Mouse (Mus musculus): ENCODE data around the gene Agbl4. TPM values are rescaled to one million over a fixed set of nuclear protein-coding genes. Genes with fewer than 3 reads are reported as not detected.
A peak's percentile ranks its signal among the peaks of the same experiment; 100 is the strongest.

The Agbl4 gene
- total RNA-seq, 2 experiments from 2014 or later, result 12.5 to 13.0 TPM

- intact Hi-C loops (cut with DNase I), result no loop called here
- DNase-seq (ENCODE audit: extremely low spot score in 1 of 2, low spot score in 2 of 2), result no peak
Measured at GRCm38 (mm10) chr4:110879719-110880443, 482.4 kb downstream of the Agbl4 start.

DNA sequence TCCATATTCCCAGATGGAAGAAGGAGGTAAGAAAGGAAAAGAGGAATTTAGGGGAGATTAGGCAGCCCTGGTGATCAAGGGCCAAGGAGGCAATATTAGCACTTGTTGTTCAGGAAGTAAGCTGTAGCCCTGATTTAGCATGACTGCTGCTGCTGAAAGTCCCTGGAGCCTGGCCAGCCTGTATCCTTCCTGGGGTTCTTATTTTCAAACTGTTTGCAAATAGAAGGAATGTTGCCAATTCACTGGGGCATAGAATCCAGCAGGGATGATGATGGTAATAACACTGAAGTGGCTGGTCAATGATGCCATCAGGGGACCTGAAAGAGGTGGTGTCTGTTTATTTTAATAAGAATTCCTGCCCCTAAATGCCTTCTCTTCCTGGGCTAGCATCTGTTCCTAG, 518.6 kb downstream of the Agbl4 start:
- intact Hi-C loops (cut with DNase I), result no loop called here
- peak; percentile 12 to 45 for DNase-seq (ENCODE audit: extremely low spot score in 1 of 2, low spot score in 2 of 2)

GRCm38 (mm10) chr4:110916565-110916964, 519.1 kb downstream of the Agbl4 start:
- intact Hi-C loops (cut with DNase I), result no loop called here
- peak; percentile 40 to 48 for DNase-seq (ENCODE audit: extremely low spot score in 1 of 2, low spot score in 2 of 2)

DNA sequence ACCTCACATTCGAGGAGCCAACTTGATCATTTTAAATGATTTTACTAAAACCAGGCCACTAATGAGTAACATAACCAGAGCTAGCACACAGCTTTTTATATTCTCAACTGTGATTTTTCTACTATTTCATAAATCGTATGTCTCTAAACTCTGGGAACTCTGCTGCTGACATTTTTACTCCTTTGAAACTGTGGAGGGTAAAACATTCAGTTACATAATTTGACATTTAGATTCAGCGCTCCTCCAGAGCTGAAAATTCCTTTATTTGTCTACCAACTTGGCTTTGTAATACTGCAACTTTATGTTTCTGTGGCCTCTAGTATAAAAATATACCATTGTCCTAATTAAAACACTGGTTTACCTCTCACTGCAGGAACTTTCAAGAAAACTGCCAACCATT, 523.6 kb downstream of the Agbl4 start:
- intact Hi-C loops (cut with DNase I), result no loop called here
- DNase-seq (ENCODE audit: extremely low spot score in 1 of 2, low spot score in 2 of 2), result no peak

DNA sequence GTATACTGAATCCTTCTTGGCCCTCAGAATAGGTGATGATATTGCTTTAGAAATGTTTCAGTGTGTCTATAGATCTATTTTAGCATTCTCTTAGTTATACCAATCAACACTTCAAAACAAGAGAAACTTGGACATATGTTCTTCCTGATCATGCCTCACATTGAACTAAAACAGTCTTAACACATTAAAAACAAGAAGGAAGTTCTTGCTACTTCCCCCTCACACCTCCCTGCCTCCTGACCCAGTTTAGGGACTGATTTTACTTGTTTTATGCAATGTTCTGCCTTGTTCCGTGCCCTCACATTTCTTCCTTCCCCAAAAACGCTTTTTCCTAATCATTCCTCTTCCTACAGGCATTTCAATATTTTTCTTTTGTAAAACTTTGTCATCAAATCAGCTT, 604.2 kb downstream of the Agbl4 start:
- intact Hi-C loops (cut with DNase I), result no loop called here
- DNase-seq (ENCODE audit: extremely low spot score in 1 of 2, low spot score in 2 of 2), result no peak

GRCm38 (mm10) chr4:111004719-111005479, 607.4 kb downstream of the Agbl4 start:
- DNase-seq (ENCODE audit: extremely low spot score in 1 of 2, low spot score in 2 of 2), result no peak
- intact Hi-C loops (cut with DNase I), result no loop called here

GRCm38 (mm10) chr4:111019376-111019775, 621.9 kb downstream of the Agbl4 start:
- DNase-seq (ENCODE audit: extremely low spot score in 1 of 2, low spot score in 2 of 2), result peak in 1 of 2 experiments; percentile 11
- intact Hi-C loops (cut with DNase I), result no loop called here

- no peak for DNase-seq (ENCODE audit: extremely low spot score in 1 of 2, low spot score in 2 of 2)
- intact Hi-C loops (cut with DNase I), result no loop called here
Measured at GRCm38 (mm10) chr4:111067330-111067729, 669.9 kb downstream of the Agbl4 start.

- DNase-seq (ENCODE audit: extremely low spot score in 1 of 2, low spot score in 2 of 2), result no peak
- intact Hi-C loops (cut with DNase I), result no loop called here
Measured at GRCm38 (mm10) chr4:111073738-111074497, 676.5 kb downstream of the Agbl4 start.

GRCm38 (mm10) chr4:111074701-111075154, 677.3 kb downstream of the Agbl4 start:
- peak in 1 of 2 experiments; percentile 24 for DNase-seq (ENCODE audit: extremely low spot score in 1 of 2, low spot score in 2 of 2)
- intact Hi-C loops (cut with DNase I), result no loop called here

DNA sequence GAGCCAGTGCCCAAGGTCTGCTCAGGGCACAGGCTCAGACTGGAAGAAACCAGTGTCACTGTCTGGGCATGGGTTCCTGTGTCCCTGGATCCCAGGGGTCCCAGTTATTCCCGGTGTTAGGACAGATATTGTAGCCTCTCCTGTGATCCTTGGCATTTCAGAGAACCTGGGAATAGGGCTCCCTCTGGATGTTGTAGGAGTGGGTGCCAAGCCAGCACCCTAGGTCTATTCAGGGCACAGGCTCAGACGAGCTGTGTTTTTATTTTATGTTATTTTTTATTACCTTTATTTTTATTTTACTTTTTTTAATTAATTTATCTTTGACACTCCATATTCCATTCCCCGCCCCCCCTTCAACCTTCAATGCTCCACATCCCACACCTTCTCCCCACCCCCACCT, 680.3 kb downstream of the Agbl4 start:
- intact Hi-C loops (cut with DNase I), result no loop called here
- no peak for DNase-seq (ENCODE audit: extremely low spot score in 1 of 2, low spot score in 2 of 2)

- DNase-seq (ENCODE audit: extremely low spot score in 1 of 2, low spot score in 2 of 2), result no peak
- intact Hi-C loops (cut with DNase I), result no loop called here
Measured at GRCm38 (mm10) chr4:111085330-111085729, 687.9 kb downstream of the Agbl4 start.

DNA sequence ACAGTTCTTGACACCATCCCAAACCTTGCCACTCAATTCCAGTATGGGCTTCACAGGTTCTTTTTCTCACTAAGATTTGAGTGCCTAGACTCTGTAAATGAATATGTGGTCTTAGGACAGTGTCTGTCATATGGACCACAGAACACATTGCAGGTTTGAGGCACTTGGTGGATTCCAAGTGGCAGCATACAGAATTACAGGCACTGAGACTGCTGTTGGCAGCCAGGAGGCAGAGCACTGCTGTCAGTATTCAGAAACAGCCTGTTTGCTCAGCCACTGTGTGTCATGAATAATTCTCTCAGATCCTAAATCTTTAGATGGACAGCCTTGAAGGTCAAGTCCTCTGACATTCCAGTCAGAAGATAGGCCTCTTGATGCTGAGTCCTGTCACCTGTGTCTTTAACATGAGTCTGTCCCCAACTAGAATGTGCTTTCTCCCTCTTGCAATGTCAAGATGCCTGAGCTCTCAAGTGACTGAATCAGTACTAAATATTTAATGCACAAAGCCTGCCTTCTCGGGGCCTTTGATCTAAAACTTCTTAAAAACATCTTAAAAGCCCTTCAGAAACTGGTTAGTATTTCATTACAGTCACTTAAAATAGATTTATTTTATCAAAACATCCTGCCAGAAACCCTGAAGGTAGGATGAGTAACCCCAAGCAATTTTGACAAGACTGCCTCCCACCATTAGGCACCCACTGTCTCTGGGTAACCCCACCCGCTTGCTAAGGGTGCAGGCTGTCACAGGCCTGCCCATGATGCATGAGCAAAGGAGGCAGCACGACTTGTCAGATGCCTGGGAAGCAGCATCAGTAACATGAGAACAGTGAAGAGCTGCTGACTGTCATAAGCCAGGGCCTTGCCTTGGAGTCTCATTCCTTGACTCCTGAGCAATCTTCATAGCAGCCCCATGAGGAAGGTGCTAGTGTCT, 739.0 kb downstream of the Agbl4 start:
- intact Hi-C loops (cut with DNase I), result no loop called here
- no peak for DNase-seq (ENCODE audit: extremely low spot score in 1 of 2, low spot score in 2 of 2)

DNA sequence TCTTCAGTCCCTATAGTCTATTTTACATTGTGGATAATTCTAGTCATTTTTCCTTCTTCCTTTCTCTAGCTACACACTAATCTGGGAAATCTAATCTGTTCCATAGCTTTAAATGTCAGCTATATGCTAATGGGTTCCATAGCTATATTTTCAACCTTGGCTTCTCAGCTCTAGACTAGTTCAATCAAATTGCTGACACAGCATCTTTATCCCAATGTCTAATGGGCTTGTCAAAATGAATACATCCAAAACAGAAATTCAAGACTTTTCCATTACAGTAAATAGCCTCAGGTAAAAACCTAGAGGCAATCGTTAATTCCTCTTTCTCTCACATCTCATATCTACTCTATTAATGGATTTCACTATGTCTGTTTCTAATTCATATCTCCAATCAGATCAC, 750.3 kb downstream of the Agbl4 start:
- intact Hi-C loops (cut with DNase I), result no loop called here
- no peak for DNase-seq (ENCODE audit: extremely low spot score in 1 of 2, low spot score in 2 of 2)

DNA sequence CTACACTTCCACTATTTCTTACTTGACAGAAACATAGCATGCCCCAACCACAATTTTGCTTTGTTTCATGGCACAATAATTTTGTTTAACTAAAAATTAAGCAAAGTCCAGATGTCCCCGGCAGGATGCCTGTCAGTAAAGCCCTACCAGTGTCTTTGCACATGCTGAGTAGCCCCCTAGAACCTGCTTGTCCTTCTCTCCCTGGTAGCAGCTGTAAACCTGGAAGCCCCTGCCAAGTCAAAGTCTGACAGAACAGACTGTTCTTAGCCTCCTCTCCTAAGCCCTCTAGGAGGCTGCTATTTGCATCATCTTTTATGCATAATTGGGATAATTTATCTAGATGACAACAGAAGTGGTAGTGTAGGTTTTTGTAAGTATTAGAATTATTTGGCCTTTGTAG, 758.4 kb downstream of the Agbl4 start:
- intact Hi-C loops (cut with DNase I), result no loop called here
- DNase-seq (ENCODE audit: extremely low spot score in 1 of 2, low spot score in 2 of 2), result no peak

GRCm38 (mm10) chr4:111181478-111181877, 784.0 kb downstream of the Agbl4 start:
- DNase-seq (ENCODE audit: extremely low spot score in 1 of 2, low spot score in 2 of 2), result peak in 1 of 2 experiments; percentile 2
- intact Hi-C loops (cut with DNase I), result no loop called here

DNA sequence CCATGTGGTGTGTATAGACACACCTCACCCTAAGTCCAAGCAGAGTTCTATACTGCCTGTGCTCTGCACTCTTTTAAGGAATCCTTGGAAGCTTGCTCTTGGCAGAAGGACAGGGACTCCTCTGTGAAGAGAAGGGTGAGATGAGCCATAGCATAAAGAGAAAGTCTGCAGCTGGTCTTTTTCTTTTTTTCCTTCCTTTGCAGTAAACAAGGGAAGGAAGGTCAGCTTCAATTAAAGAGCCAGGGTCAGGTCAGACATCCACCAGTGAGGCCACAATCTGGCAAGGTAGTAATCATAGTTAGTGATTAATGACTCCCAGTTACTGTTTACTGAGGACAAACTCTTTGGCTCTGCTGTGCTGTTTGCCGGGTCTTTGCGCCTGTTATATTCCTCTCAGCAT, 802.6 kb downstream of the Agbl4 start:
- intact Hi-C loops (cut with DNase I), result no loop called here
- no peak for DNase-seq (ENCODE audit: extremely low spot score in 1 of 2, low spot score in 2 of 2)

DNA sequence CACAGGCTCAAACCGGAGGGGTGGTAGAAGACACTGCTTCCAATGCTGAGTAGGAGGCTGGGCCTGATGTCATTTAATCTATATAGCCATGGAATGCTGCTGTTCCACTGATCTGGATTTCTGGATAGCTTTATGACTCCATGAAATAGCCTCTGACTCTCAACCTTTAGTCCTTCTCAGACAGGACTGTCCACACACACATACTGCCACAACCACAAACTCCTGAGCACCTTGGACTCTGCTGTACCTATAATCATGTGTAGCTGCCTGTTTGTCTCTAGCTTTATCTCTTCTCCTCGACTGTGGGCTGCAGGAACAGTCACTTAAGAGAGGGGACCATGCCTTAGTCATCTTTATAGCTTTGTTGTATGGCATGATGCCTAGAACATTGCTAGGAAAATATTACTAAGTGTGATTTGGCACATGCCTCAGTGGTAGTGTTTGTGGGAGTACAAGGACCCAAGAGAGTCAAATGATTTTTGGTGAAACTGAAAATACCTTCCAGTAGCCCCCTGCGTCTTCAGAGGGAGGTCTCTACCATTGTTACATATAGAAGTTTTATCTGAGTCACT, 817.8 kb downstream of the Agbl4 start:
- intact Hi-C loops (cut with DNase I), result no loop called here
- DNase-seq (ENCODE audit: extremely low spot score in 1 of 2, low spot score in 2 of 2), result no peak

Data from left cerebral cortex, postnatal 10 days (tissue).